Mouse (Mus musculus) hindbrain, embryonic 14.5 days (tissue): ENCODE measurements at regions not wholly inside any gene's neighbourhood (a gene's known extent, or its start where the extent isn't known, plus 50 kb on each side); places are given as distances from the start of the nearest gene placed in this dataset.
"Not testable (repeated sequence)": the region's sequence is repeated elsewhere in the genome, so short reads cannot be mapped to it uniquely, and the experiment has no call there.

Experiments
- ATAC-seq: fragments of 200-750 bp; cut with Nextera tagmentation; 2 replicates; pipeline ENCODE4 v1.8.0; 2017; ENCODE audit warnings: moderate number of reproducible peaks, mild to moderate bottlenecking, moderate TSS enrichment, moderate library complexity; ENCODE audit not compliant: low FRiP score
- DNase-seq: peaks from one replicate; pipeline ENCODE4 v3.0.0-alpha.2; 2015; ENCODE audit warnings: low spot score
- H3K27ac ChIP-seq: fragments of 300-500 bp; sonication (generic); 2 replicates; pipeline ENCODE4 v1.5.1; 2014; ENCODE audit warnings: mild to moderate bottlenecking, moderate library complexity
- H3K27me3 ChIP-seq: fragments of 300-500 bp; sonication (generic); 2 replicates; pipeline ENCODE4 v1.6.1; 2014; ENCODE audit warnings: mild to moderate bottlenecking, low read length, mixed read lengths; ENCODE audit not compliant: control insufficient read depth, insufficient read depth
- H3K36me3 ChIP-seq: fragments of 300-500 bp; sonication (generic); replicated peaks from 2 replicates; pipeline ENCODE4 v1.6.1; 2014; ENCODE audit not compliant: control insufficient read depth, insufficient read depth
- H3K4me1 ChIP-seq: fragments of 300-500 bp; sonication (generic); replicated peaks from 2 replicates; pipeline ENCODE4 v1.6.1; 2014; ENCODE audit warnings: antibody characterized with exemption, low read length, mixed read lengths; ENCODE audit not compliant: control insufficient read depth, insufficient read depth
- H3K4me2 ChIP-seq: fragments of 300-500 bp; sonication (generic); replicated peaks from 2 replicates; pipeline ENCODE4 v1.6.1; 2014; ENCODE audit warnings: mild to moderate bottlenecking, moderate library complexity
- H3K4me3 ChIP-seq: fragments of 300-500 bp; sonication (generic); replicated peaks from 2 replicates; pipeline ENCODE4 v1.5.1; 2014; ENCODE audit warnings: mild to moderate bottlenecking, low read length
- H3K9ac ChIP-seq: fragments of 300-500 bp; sonication (generic); 2 replicates; pipeline ENCODE4 v1.6.1; 2014
- H3K9me3 ChIP-seq: fragments of 300-500 bp; sonication (generic); 2 replicates; pipeline ENCODE4 v1.6.1; 2016; ENCODE audit warnings: low read length; ENCODE audit not compliant: control insufficient read depth
- WGBS: fragments of 180-500 bp; shearing (Covaris S2); extraction: QIAGEN DNeasy Blood & Tissue Kit; methylation state at CpG from one replicate; pipeline ENCODE4 v1.1.7; 2014; 5-methylcytosine and 5-hydroxymethylcytosine counted together

- no peak overlapping the region for H3K9ac ChIP-seq
- no peak overlapping the region for H3K4me2 ChIP-seq
- no peak overlapping the region for H3K4me3 ChIP-seq
- H3K4me1 ChIP-seq = no peaks in the 10 kb centered on the region
- no peak overlapping the region for H3K27ac ChIP-seq
- 91% methylated on average over 11 of the region's 11 CpGs for WGBS
- no peaks in the 10 kb centered on the region for H3K36me3 ChIP-seq
- no peak for ATAC-seq
- no peak for DNase-seq
- no peaks in the 10 kb centered on the region for H3K9me3 ChIP-seq
- no peaks in the 10 kb centered on the region for H3K27me3 ChIP-seq
Observed at GRCm38 (mm10) chr17:4581851-4582250, 412.3 kb upstream of the Arid1b start.

GRCm38 (mm10) chr17:4610481-4610880, 383.7 kb upstream of the Arid1b start:
- no peaks in the 10 kb centered on the region for H3K4me1 ChIP-seq
- no peaks in the 10 kb centered on the region for H3K9me3 ChIP-seq
- H3K4me2 ChIP-seq = no peak overlapping the region
- 90% methylated on average over 8 of the region's 8 CpGs for WGBS
- no peaks in the 10 kb centered on the region for H3K27me3 ChIP-seq
- no peaks in the 10 kb centered on the region for H3K36me3 ChIP-seq
- H3K4me3 ChIP-seq = no peak overlapping the region
- ATAC-seq (no peak), DNase-seq (no peak)
- no peak overlapping the region for H3K9ac ChIP-seq
- H3K27ac ChIP-seq = no peak overlapping the region

- no peaks in the 10 kb centered on the region for H3K9me3 ChIP-seq
- no peak overlapping the region for H3K9ac ChIP-seq
- DNase-seq = no peak
- WGBS = 90% methylated on average over 5 of the region's 5 CpGs
- H3K27ac ChIP-seq = no peak overlapping the region
- no peaks in the 10 kb centered on the region for H3K27me3 ChIP-seq
- H3K4me1 ChIP-seq = no peaks in the 10 kb centered on the region
- no peaks in the 10 kb centered on the region for H3K36me3 ChIP-seq
- H3K4me3 ChIP-seq = no peak overlapping the region
- no peak for ATAC-seq
- H3K4me2 ChIP-seq = no peak overlapping the region
Observed at GRCm38 (mm10) chr17:4610993-4611392, 383.1 kb upstream of the Arid1b start.

GRCm38 (mm10) chr17:4611711-4612110, 382.4 kb upstream of the Arid1b start:
- no peaks in the 10 kb centered on the region for H3K4me1 ChIP-seq
- WGBS = 96% methylated on average over 2 of the region's 2 CpGs
- no peak overlapping the region for H3K9ac ChIP-seq
- no peaks in the 10 kb centered on the region for H3K36me3 ChIP-seq
- no peaks in the 10 kb centered on the region for H3K9me3 ChIP-seq
- DNase-seq (no peak), ATAC-seq (no peak)
- no peak overlapping the region for H3K4me2 ChIP-seq
- H3K27ac ChIP-seq = no peak overlapping the region
- no peak overlapping the region for H3K4me3 ChIP-seq
- H3K27me3 ChIP-seq = no peaks in the 10 kb centered on the region

- ATAC-seq = no peak
- H3K4me1 ChIP-seq = no peaks in the 10 kb centered on the region
- H3K27ac ChIP-seq = no peak overlapping the region
- H3K36me3 ChIP-seq = no peaks in the 10 kb centered on the region
- H3K9me3 ChIP-seq = no peaks in the 10 kb centered on the region
- WGBS = 68% methylated on average over 10 of the region's 10 CpGs
- H3K4me2 ChIP-seq = no peak overlapping the region
- H3K9ac ChIP-seq = no peak overlapping the region
- no peak overlapping the region for H3K4me3 ChIP-seq
- no peak for DNase-seq
- no peaks in the 10 kb centered on the region for H3K27me3 ChIP-seq
Observed at GRCm38 (mm10) chr17:4612136-4612535, 382.0 kb upstream of the Arid1b start.

- Histone ChIP-seq H3K9me3 (no peaks in the 10 kb centered on the region), H3K9ac (no peak overlapping the region), H3K4me3 (no peak overlapping the region), H3K36me3 (no peaks in the 10 kb centered on the region), H3K27me3 (no peaks in the 10 kb centered on the region), H3K4me1 (no peaks in the 10 kb centered on the region), H3K4me2 (no peak overlapping the region), H3K27ac (no peak overlapping the region)
- ATAC-seq (no peak), DNase-seq (no peak)
- WGBS = 78% methylated on average over 7 of the region's 7 CpGs
Observed at GRCm38 (mm10) chr17:4612741-4613140, 381.4 kb upstream of the Arid1b start.

- Histone ChIP-seq H3K9me3 (no peaks in the 10 kb centered on the region), H3K36me3 (no peaks in the 10 kb centered on the region), H3K27ac (no peak overlapping the region), H3K4me1 (no peaks in the 10 kb centered on the region), H3K9ac (no peak overlapping the region), H3K27me3 (no peaks in the 10 kb centered on the region), H3K4me3 (no peak overlapping the region), H3K4me2 (no peak overlapping the region)
- ATAC-seq = no peak
- no peak for DNase-seq
Observed at GRCm38 (mm10) chr17:4620361-4620760, 373.8 kb upstream of the Arid1b start.

GRCm38 (mm10) chr17:4626126-4626525, 368.0 kb upstream of the Arid1b start:
- not testable (repeated sequence) for H3K27ac ChIP-seq, ATAC-seq, H3K27me3 ChIP-seq, DNase-seq, H3K36me3 ChIP-seq, H3K4me1 ChIP-seq, H3K4me3 ChIP-seq, H3K9me3 ChIP-seq, H3K4me2 ChIP-seq, H3K9ac ChIP-seq
- WGBS = 100% methylated on average over 1 of the region's 1 CpGs

- no peaks in the 10 kb centered on the region for H3K9me3 ChIP-seq
- no peak overlapping the region for H3K9ac ChIP-seq
- no peaks in the 10 kb centered on the region for H3K36me3 ChIP-seq
- H3K4me3 ChIP-seq = no peak overlapping the region
- 86% methylated on average over 7 of the region's 7 CpGs for WGBS
- DNase-seq (no peak), ATAC-seq (no peak)
- peaks cover 6% of the 10 kb centered on the region; the same call in 1 of the 2 replicates for H3K27me3 ChIP-seq
- no peak overlapping the region for H3K4me2 ChIP-seq
- no peak overlapping the region for H3K27ac ChIP-seq
- no peaks in the 10 kb centered on the region for H3K4me1 ChIP-seq
Observed at GRCm38 (mm10) chr17:4627542-4627941, 366.6 kb upstream of the Arid1b start.

GRCm38 (mm10) chr17:4631122-4631521, 363.0 kb upstream of the Arid1b start:
- WGBS = 89% methylated on average over 4 of the region's 4 CpGs
- H3K27ac ChIP-seq = no peak overlapping the region
- H3K4me1 ChIP-seq = no peaks in the 10 kb centered on the region
- no peak overlapping the region for H3K4me2 ChIP-seq
- H3K9me3 ChIP-seq = no peaks in the 10 kb centered on the region
- no peaks in the 10 kb centered on the region for H3K36me3 ChIP-seq
- ATAC-seq = no peak
- DNase-seq = no peak
- no peak overlapping the region for H3K9ac ChIP-seq
- H3K4me3 ChIP-seq = no peak overlapping the region
- peaks cover 4% of the 10 kb centered on the region; the same call in 1 of the 2 replicates for H3K27me3 ChIP-seq
